Mouse (Mus musculus) limb, embryonic 14.5 days (tissue): Measurements from ENCODE around the gene Ncam1. TPM values are rescaled to one million over a fixed set of nuclear protein-coding genes. Genes with fewer than 3 reads are reported as not detected.

ENCODE experiments used
- ATAC-seq: fragments of 200-750 bp; cut with Nextera tagmentation; 2 replicates; pipeline ENCODE4 v1.8.0; 2017; ENCODE audit warnings: low read depth, moderate number of reproducible peaks, moderate TSS enrichment; ENCODE audit not compliant: low FRiP score
- DNase-seq: peaks from one replicate; pipeline ENCODE4 v3.0.0-alpha.2; 2015; ENCODE audit warnings: low spot score
- H3K27ac ChIP-seq: fragments of 300-500 bp; sonication (generic); replicated peaks from 2 replicates; pipeline ENCODE4 v1.5.1; 2014; ENCODE audit warnings: low read depth, mild to moderate bottlenecking, low read length, moderate library complexity, mixed read lengths
- H3K27me3 ChIP-seq: fragments of 300-500 bp; sonication (generic); 2 replicates; pipeline ENCODE4 v1.6.1; 2014; ENCODE audit warnings: low read length, mixed read lengths; ENCODE audit not compliant: control insufficient read depth, insufficient read depth
- H3K36me3 ChIP-seq: fragments of 300-500 bp; sonication (generic); 2 replicates; pipeline ENCODE4 v1.6.1; 2014; ENCODE audit warnings: mild to moderate bottlenecking, low read length, moderate library complexity, mixed read lengths; ENCODE audit not compliant: control insufficient read depth, insufficient read depth
- H3K4me1 ChIP-seq: fragments of 300-500 bp; sonication (generic); 2 replicates; pipeline ENCODE4 v1.6.1; 2014; ENCODE audit warnings: antibody characterized with exemption, low read length, mixed read lengths; ENCODE audit not compliant: control insufficient read depth, insufficient read depth
- H3K4me2 ChIP-seq: fragments of 300-500 bp; sonication (generic); replicated peaks from 2 replicates; pipeline ENCODE4 v1.6.1; 2014; ENCODE audit warnings: low read depth, mild to moderate bottlenecking, low read length, moderate library complexity; ENCODE audit not compliant: severe bottlenecking
- H3K4me3 ChIP-seq: fragments of 300-500 bp; sonication (generic); replicated peaks from 2 replicates; pipeline ENCODE4 v1.5.1; 2014; ENCODE audit warnings: low read length
- H3K9ac ChIP-seq: fragments of 300-500 bp; sonication (generic); 2 replicates; pipeline ENCODE4 v1.6.1; 2014; ENCODE audit warnings: mild to moderate bottlenecking, low read depth, low read length, moderate library complexity; ENCODE audit not compliant: severe bottlenecking
- H3K9me3 ChIP-seq: fragments of 300-500 bp; sonication (generic); 2 replicates; pipeline ENCODE4 v1.6.1; 2016; ENCODE audit warnings: low read length; ENCODE audit not compliant: control insufficient read depth
- POLR2A ChIP-seq: fragments of 200-500 bp; IDR thresholded peaks from 2 replicates; pipeline ENCODE4 v1.8.0; 2012; ENCODE audit warnings: inconsistent platforms, mild to moderate bottlenecking, moderate library complexity, borderline replicate concordance; ENCODE audit not compliant: insufficient read depth, insufficient read length; ENCODE audit errors: extremely low read depth
- WGBS: fragments of 180-500 bp; shearing (Covaris S2); extraction: QIAGEN DNeasy Blood & Tissue Kit; methylation state at CpG from one replicate; pipeline ENCODE4 v1.1.7; 2014; 5-methylcytosine and 5-hydroxymethylcytosine counted together
- polyA plus RNA-seq, 2 experiments: library from polyadenylated mRNA; depleted of rRNA in 1 of 2; stranded (reverse) in 1 of 2; unstranded in 1 of 2; fragments of >200 nt; fragmentation: Nextera tagmentation in 1 of 2; extraction: Ambion mirVana in 1 of 2; gene quantifications; 2 replicates each; pipeline versions ENCODE4 v1.2.1 to v1.2.3; 2012 to 2014

Ncam1 gene
- polyA plus RNA-seq (2012; rRNA removed): 31.1 and 32.8 TPM in 2 replicates
- polyA plus RNA-seq (2014; fragmentation: Nextera tagmentation; extraction: Ambion mirVana): 62.5 and 77.3 TPM in 2 replicates

GRCm38 (mm10) chr9:49798806-49799205, at the start of gene Ncam1:
Gene Ncam1 (minus strand): TSS chr9:49798925.
- under 1% methylated on average over 23 of the region's 23 CpGs for WGBS
- Histone ChIP-seq H3K36me3 (no peaks in the 10 kb centered on the region), H3K9me3 (no peaks in the 10 kb centered on the region), H3K4me2 (peak within 1 kb of the TSS; percentile 95), H3K27ac (peak within 1 kb of the TSS; percentile 61; the same call in 1 of the 2 replicates), H3K27me3 (no peaks in the 10 kb centered on the region), H3K4me3 (peak within 1 kb of the TSS; percentile 81), H3K4me1 (peaks cover 9% of the 10 kb centered on the region; the same call in 1 of the 2 replicates), H3K9ac (peak within 1 kb of the TSS; percentile 71)
- no peak for TF ChIP-seq POLR2A
- DNase-seq: peak; percentile 97
- ATAC-seq: peak; percentile 86

GRCm38 (mm10) chr9:49834013-49834412, 35.3 kb upstream of the Ncam1 start:
- no peak for TF ChIP-seq POLR2A
- H3K27me3 ChIP-seq: no peaks in the 10 kb centered on the region
- H3K9ac ChIP-seq: no peak overlapping the region
- H3K27ac ChIP-seq: no peak overlapping the region
- no peak overlapping the region for H3K4me3 ChIP-seq
- H3K4me1 ChIP-seq: peaks cover 3% of the 10 kb centered on the region; the same call in 1 of the 2 replicates
- no peak for DNase-seq
- no peak for ATAC-seq
- WGBS: 96% methylated on average over 1 of the region's 1 CpGs
- H3K36me3 ChIP-seq: no peaks in the 10 kb centered on the region
- no peaks in the 10 kb centered on the region for H3K9me3 ChIP-seq
- H3K4me2 ChIP-seq: no peak overlapping the region

DNA sequence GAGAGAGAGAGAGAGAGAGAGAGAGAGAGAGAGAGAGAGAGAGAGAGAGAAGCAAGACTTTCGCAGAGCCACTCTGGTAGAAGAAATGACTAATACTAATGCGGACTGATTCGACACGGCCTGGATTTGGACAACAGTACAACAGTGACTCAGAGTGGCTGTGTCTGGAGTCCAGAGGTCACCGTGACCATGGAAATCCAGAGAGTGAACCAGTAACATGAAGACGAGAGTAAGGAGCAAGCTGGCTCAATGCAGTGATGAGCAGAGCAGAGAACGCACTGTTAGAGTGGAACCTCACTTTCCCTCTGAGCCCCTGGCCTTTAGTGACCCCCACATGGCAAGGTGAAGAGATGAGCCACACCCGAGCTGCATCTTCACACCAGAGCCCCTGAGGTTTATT, 28.9 kb upstream of the Ncam1 start:
- no peaks in the 10 kb centered on the region for H3K27me3 ChIP-seq
- WGBS: 92% methylated on average over 8 of the region's 8 CpGs
- H3K4me1 ChIP-seq: peaks cover 3% of the 10 kb centered on the region; the same call in 1 of the 2 replicates
- DNase-seq: no peak
- no peak overlapping the region for H3K4me2 ChIP-seq
- no peaks in the 10 kb centered on the region for H3K36me3 ChIP-seq
- H3K4me3 ChIP-seq: no peak overlapping the region
- no peak for TF ChIP-seq POLR2A
- no peak overlapping the region for H3K27ac ChIP-seq
- no peak overlapping the region for H3K9ac ChIP-seq
- H3K9me3 ChIP-seq: no peaks in the 10 kb centered on the region
- ATAC-seq: no peak

DNA sequence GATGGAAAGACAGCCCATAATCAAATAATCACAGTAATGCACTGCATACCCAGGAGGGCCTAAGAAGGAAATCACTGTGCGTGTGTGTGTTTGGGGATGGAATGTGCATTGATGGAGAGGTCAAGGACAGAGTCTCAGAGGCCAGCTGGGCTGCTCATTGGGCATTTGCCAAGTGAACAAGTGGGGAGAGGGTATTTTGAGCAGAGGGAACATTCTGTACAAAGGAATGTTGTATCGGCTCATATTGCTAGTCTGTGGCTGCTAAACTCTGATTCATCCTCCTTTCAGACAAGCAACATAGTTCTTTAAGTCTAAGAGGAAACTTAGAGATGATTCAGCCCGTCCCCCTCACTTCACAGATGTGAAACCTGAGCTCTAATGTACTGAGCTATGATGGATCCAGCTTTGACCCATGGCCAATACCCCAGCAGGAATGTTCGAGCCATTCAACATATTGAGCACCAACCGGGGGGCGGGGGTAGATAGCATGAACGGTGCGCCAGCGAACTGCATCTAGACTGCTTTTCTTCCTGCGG, 17.5 kb upstream of the Ncam1 start:
- Histone ChIP-seq H3K36me3 (no peaks in the 10 kb centered on the region), H3K9ac (no peak overlapping the region), H3K4me3 (no peak overlapping the region), H3K9me3 (no peaks in the 10 kb centered on the region), H3K27ac (no peak overlapping the region), H3K4me1 (peaks cover 6% of the 10 kb centered on the region; the same call in 1 of the 2 replicates), H3K4me2 (no peak overlapping the region), H3K27me3 (no peaks in the 10 kb centered on the region)
- DNase-seq (peak; percentile 44), ATAC-seq (no peak)
- TF ChIP-seq POLR2A: no peak
- WGBS: 60% methylated on average over 10 of the region's 10 CpGs

DNA sequence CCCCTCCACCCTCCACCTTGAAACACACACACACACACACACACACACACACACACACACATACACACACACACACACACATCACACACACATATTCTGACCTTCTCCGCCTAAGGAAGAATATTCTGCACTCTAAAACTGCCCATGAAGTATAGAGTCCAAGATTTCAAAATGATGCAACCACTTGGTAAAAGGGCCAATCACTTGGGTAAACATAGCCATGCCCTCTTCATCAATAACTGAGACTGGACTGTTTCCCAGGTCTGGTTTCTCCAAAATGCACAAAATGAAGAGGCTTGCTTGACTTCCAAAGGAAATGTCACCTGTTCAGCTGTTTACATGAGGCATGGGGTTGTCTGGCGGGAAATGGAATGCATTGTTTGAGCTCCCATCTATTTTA, 15.7 kb upstream of the Ncam1 start:
- ATAC-seq (no peak), DNase-seq (no peak)
- WGBS: 82% methylated on average over 2 of the region's 2 CpGs
- Histone ChIP-seq H3K27me3 (no peaks in the 10 kb centered on the region), H3K4me1 (peaks cover 6% of the 10 kb centered on the region; the same call in 1 of the 2 replicates), H3K9ac (no peak overlapping the region), H3K27ac (no peak overlapping the region), H3K9me3 (no peaks in the 10 kb centered on the region), H3K4me2 (no peak overlapping the region), H3K4me3 (no peak overlapping the region), H3K36me3 (no peaks in the 10 kb centered on the region)
- TF ChIP-seq POLR2A: no peak

GRCm38 (mm10) chr9:49803222-49803621, 4.5 kb upstream of the Ncam1 start:
- Histone ChIP-seq H3K4me3 (no peak overlapping the region), H3K4me1 (no peaks in the 10 kb centered on the region), H3K9me3 (no peaks in the 10 kb centered on the region), H3K36me3 (no peaks in the 10 kb centered on the region), H3K27ac (no peak overlapping the region), H3K9ac (no peak overlapping the region), H3K4me2 (no peak overlapping the region), H3K27me3 (no peaks in the 10 kb centered on the region)
- WGBS: 63% methylated on average over 3 of the region's 3 CpGs
- no peak for TF ChIP-seq POLR2A
- ATAC-seq: no peak
- DNase-seq: no peak
